Mouse (Mus musculus) liver, embryonic 12.5 days (tissue): ENCODE results near the gene Mkrn2os. TPM values are rescaled to one million over a fixed set of nuclear protein-coding genes. Genes with fewer than 3 reads are reported as not detected.

Experiments used
- ATAC-seq: fragments of 200-750 bp; cut with Nextera tagmentation; 2 replicates; pipeline ENCODE4 v1.8.0; 2017; ENCODE audit warnings: moderate number of reproducible peaks, mild to moderate bottlenecking, moderate library complexity
- H3K27ac ChIP-seq: fragments of 300-500 bp; sonication (generic); 2 replicates; pipeline ENCODE4 v1.5.1; 2016; ENCODE audit warnings: mild to moderate bottlenecking
- H3K27me3 ChIP-seq: fragments of 300-500 bp; sonication (generic); replicated peaks from 2 replicates; pipeline ENCODE4 v1.6.1; 2016; ENCODE audit warnings: mild to moderate bottlenecking, moderate library complexity
- H3K36me3 ChIP-seq: fragments of 300-500 bp; sonication (generic); 2 replicates; pipeline ENCODE4 v1.6.1; 2016; ENCODE audit warnings: mild to moderate bottlenecking, moderate library complexity
- H3K4me1 ChIP-seq: fragments of 300-500 bp; sonication (generic); 2 replicates; pipeline ENCODE4 v1.6.1; 2016
- H3K4me2 ChIP-seq: fragments of 300-500 bp; sonication (generic); 2 replicates; pipeline ENCODE4 v1.6.1; 2016; ENCODE audit warnings: mild to moderate bottlenecking, moderate library complexity
- H3K4me3 ChIP-seq: fragments of 300-500 bp; sonication (generic); 2 replicates; pipeline ENCODE4 v1.5.1; 2016; ENCODE audit warnings: mild to moderate bottlenecking, moderate library complexity
- H3K9ac ChIP-seq: fragments of 300-500 bp; sonication (generic); 2 replicates; pipeline ENCODE4 v1.6.1; 2016; ENCODE audit warnings: mild to moderate bottlenecking, moderate library complexity
- H3K9me3 ChIP-seq: fragments of 300-500 bp; sonication (generic); replicated peaks from 2 replicates; pipeline ENCODE4 v1.6.1; 2016; ENCODE audit warnings: mild to moderate bottlenecking, moderate library complexity
- WGBS: fragments of 180-500 bp; shearing (Covaris S2); methylation state at CpG from one replicate; pipeline ENCODE4 v1.1.7; 2016; ENCODE audit not compliant: insufficient replicate concordance; 5-methylcytosine and 5-hydroxymethylcytosine counted together
- polyA plus RNA-seq: library from polyadenylated mRNA; unstranded; fragments of >200 nt; fragmentation: Nextera tagmentation; extraction: Ambion mirVana; gene quantifications from 2 replicates; pipeline ENCODE4 v1.2.1, GENCODE M21; 2016

The Mkrn2os gene
- polyA plus RNA-seq, 1 experiment from 2014 or later, result 4.9 TPM

DNA sequence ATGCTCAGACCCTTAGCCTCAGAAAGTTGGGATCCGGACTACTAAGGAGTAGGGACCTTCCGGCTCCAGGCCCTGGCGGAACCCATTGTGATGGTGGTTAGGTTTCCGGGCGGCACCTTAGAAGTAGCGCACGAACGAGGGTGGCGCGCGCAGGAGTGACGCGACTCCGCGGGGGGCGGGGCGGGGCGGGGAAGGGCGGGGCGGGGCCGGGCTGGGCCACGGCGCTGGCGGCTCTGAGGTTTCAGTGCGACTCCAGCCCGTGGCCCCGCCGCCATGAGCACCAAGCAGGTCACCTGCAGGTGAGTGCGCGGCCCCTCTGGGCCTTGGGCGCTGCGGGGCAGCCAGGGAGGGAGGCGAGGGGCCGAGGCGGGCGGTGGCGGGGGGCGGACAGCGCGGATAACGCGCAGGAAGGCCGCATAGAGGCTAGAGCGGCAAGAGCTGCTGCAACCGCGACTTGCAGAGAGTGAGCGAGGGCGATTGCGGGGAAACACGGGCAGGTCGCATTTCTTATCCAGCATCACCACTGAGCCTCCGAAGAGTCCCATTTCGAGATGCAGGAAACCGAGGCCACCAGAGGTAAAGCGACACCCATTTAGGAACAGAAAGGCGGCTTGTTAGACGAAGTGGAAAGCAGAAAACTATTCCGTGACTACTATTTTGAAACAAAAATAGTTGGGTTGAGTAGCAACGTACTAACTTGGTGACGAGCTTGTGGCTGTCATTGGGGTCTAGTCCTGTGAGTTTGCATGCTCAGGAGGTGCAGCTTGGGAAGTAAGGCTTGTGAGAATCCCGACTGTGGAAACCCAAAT, 9.5 kb upstream of the Mkrn2os start, which contains the start of gene Mkrn2:
Gene Mkrn2, plus strand, starts transcription at position 188 of the 809 bp plus-strand sequence.
- H3K27me3 ChIP-seq, result no peaks in the 10 kb centered on the region
- peak within 1 kb of the TSS; percentile 90 for H3K4me3 ChIP-seq
- H3K9ac ChIP-seq, result peak within 1 kb of the TSS; percentile 86
- H3K27ac ChIP-seq, result peak within 1 kb of the TSS; percentile 88
- H3K4me2 ChIP-seq, result peak within 1 kb of the TSS; percentile 83
- H3K4me1 ChIP-seq, result peaks cover 16% of the 10 kb centered on the region
- peaks cover 5% of the 10 kb centered on the region; the same call in 1 of the 2 replicates for H3K9me3 ChIP-seq
- under 1% methylated on average over 60 of the region's 61 CpGs for WGBS
- H3K36me3 ChIP-seq, result peaks cover 15% of the 10 kb centered on the region; the same call in 1 of the 2 replicates
- peak; percentile 94 for ATAC-seq

DNA sequence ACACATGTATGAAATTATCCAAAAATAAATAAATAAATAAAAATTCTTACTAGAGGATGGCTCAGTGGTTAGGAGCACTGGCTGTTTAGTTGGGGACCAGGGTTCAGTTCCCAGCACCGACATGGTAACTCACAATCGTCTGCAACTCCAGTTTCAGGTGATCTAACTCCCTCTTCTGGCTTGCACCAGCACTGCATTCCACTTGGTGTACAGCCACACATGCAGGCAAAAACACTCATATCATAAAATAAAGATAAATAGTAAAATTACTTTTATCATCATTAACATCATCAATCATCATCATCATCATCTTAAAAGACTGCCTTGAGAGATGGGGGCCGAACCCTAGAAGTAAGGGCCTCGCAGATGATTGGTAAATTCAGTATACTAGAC, 8.9 kb upstream of the Mkrn2os start:
- H3K36me3 ChIP-seq, result peaks cover 11% of the 10 kb centered on the region; the same call in 1 of the 2 replicates
- H3K9me3 ChIP-seq, result peaks cover 5% of the 10 kb centered on the region; the same call in 1 of the 2 replicates
- H3K4me1 ChIP-seq, result peaks cover 16% of the 10 kb centered on the region
- ATAC-seq, result no peak
- no peak overlapping the region for H3K27ac ChIP-seq
- H3K27me3 ChIP-seq, result no peaks in the 10 kb centered on the region
- H3K4me3 ChIP-seq, result peak overlapping the region; percentile 90
- H3K9ac ChIP-seq, result no peak overlapping the region
- WGBS, result 62% methylated on average over 4 of the region's 4 CpGs
- peak overlapping the region; percentile 83 for H3K4me2 ChIP-seq

DNA sequence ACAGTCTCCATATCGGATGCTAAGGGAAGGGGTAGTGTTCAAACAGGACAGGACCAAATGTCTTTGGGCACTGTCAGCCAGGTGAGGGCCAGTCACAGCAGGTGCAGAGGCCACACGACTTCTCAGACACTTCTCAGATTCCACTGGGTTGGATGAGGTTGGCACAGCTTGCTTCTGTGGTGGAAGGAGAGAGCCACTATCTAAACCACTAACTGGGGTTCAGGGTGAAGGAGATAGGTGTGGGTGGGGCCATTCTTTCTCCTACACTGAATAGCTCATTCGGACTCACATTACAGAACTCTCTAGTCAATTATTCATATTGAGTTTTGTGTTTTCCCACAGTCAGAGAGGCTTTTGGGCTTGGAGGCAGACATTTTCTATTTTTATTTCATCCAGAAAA, 3.3 kb upstream of the Mkrn2os start:
- WGBS, result 48% methylated on average over 3 of the region's 3 CpGs
- no peaks in the 10 kb centered on the region for H3K36me3 ChIP-seq
- H3K4me3 ChIP-seq, result no peak overlapping the region
- H3K27me3 ChIP-seq, result no peaks in the 10 kb centered on the region; the same call in 1 of the 2 replicates
- H3K4me2 ChIP-seq, result no peak overlapping the region
- no peak for ATAC-seq
- H3K27ac ChIP-seq, result no peak overlapping the region
- H3K9me3 ChIP-seq, result no peaks in the 10 kb centered on the region
- H3K4me1 ChIP-seq, result no peaks in the 10 kb centered on the region
- no peak overlapping the region for H3K9ac ChIP-seq

DNA sequence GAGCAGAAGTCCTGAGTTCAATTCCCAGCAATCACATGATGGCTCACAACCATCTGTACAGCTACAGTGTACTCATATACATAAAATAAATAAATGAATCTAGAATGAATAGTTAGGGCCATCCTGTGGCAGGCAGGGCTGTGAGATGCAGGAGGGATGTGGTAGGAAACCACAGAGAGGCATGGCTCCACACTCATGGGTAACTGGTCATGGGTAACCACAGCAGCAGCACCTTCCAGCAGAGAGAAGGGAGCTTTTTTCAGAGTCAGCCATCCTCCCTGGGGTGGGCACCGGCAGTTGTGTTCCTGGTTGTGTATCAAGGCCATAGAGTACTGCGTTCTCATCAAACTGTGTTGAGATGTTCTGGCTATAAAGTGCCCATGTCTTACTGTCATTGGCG, 2.1 kb upstream of the Mkrn2os start:
- H3K27ac ChIP-seq, result no peak overlapping the region
- H3K4me1 ChIP-seq, result no peaks in the 10 kb centered on the region; the same call in 1 of the 2 replicates
- WGBS, result 42% methylated on average over 3 of the region's 3 CpGs
- H3K9me3 ChIP-seq, result no peaks in the 10 kb centered on the region
- H3K4me2 ChIP-seq, result no peak overlapping the region
- H3K36me3 ChIP-seq, result no peaks in the 10 kb centered on the region
- no peak for ATAC-seq
- H3K4me3 ChIP-seq, result no peak overlapping the region
- no peak overlapping the region for H3K9ac ChIP-seq
- H3K27me3 ChIP-seq, result no peaks in the 10 kb centered on the region; the same call in 1 of the 2 replicates

DNA sequence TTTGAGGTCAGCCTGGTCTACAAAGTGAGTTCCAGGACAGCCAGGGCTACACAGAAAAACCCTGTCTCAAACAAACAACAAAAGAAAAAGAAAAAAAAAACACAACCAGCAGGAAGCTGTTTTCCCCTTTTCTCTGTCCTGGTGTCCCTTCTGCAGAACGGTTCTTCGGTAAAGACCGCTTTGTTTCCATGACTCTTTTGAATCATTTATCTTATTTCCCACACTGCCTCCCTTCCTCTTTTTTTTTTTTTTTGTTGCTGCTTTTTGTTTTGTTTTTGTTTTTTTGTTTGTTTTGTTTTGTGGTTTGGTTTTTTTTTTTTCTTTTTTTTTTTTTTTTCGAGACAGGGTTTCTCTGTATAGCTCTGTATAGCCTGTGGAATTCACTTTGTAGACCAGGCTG, 876 bp upstream of the Mkrn2os start:
- H3K4me2 ChIP-seq, result no peak overlapping the region
- H3K27me3 ChIP-seq, result no peaks in the 10 kb centered on the region; the same call in 1 of the 2 replicates
- H3K4me1 ChIP-seq, result no peaks in the 10 kb centered on the region; the same call in 1 of the 2 replicates
- H3K36me3 ChIP-seq, result no peaks in the 10 kb centered on the region
- H3K9ac ChIP-seq, result no peak overlapping the region
- no peak for ATAC-seq
- 49% methylated on average over 4 of the region's 4 CpGs for WGBS
- H3K9me3 ChIP-seq, result no peaks in the 10 kb centered on the region
- H3K4me3 ChIP-seq, result no peak overlapping the region
- no peak overlapping the region for H3K27ac ChIP-seq

DNA sequence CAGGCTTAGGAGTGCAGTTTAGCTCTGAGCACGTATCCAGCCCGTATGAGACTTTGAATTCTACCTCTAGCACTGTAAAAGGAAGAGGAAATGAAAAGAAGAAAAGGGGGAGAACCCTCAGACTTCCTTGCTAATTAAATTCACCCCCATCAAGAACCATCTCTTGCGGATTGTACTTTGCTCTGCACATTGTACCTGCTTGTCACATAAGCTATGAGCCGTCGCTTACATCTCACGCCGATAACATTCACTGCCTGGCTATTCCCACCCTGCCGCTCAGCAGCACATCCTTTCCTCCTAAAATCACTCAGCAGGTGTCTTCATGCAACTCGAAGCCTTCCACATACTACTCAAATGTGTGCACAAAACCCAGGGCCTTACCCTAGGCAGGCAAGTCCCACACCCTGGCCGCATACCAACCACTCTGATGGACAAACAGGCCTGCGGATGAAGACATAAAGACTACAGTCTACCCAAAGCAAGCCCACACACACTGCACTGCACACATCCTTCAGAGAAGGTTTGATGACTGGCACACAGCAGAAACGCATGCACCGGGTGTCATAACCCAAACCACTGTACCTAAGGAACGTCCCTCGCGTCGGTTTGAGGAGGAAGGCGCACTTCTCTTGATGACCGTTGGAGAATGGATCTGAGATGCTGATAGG, 550 bp downstream of the Mkrn2os start:
- Histone ChIP-seq H3K36me3 (no peaks in the 10 kb centered on the region), H3K4me2 (peak overlapping the region; percentile 26), H3K9ac (no peak overlapping the region), H3K27me3 (no peaks in the 10 kb centered on the region; the same call in 1 of the 2 replicates), H3K4me3 (peak overlapping the region; percentile 11; the same call in 1 of the 2 replicates), H3K4me1 (no peaks in the 10 kb centered on the region; the same call in 1 of the 2 replicates), H3K9me3 (no peaks in the 10 kb centered on the region), H3K27ac (no peak overlapping the region)
- ATAC-seq, result peak; percentile 44; the same call in 1 of the 2 replicates
- WGBS, result 80% methylated on average over 19 of the region's 19 CpGs

DNA sequence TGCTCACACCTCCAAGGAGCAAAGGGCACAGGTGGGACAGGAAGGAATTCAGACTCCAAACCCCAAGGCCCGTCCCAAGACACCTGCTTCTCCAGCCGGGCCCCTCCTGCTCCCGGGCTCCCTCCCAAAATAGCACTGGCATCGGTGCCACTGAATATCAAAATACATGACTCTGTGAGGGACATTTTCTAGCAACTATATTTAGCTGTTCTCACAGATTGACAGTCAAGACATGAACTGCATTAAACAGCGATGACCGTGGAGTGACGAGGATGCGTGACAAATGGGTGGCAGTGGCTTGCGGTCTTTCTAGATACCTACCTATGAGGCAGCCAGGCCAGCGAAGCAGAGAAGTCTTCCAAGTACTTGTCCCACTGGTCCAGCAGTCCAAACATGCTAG, 6.1 kb downstream of the Mkrn2os start:
- H3K4me2 ChIP-seq, result no peak overlapping the region
- WGBS, result 80% methylated on average over 10 of the region's 10 CpGs

DNA sequence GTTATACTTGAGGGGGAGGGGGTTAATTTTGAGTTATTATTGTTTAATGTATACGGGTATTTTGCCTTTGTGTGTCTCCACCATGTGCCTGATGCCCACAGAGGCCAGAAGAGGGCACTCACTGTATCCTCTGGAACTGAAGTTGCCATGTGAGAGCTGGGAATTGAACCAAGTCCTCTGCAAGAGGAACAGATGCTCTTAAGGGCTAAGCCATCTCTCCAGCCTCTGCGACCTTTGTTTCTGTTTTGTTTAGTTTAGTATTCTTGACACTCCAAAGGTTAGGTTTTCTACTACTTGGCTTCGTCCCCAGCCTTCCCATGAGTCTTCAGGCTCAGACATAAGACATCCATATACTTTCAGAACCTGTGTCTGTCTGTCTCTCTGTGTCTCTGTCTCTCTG, 8.2 kb downstream of the Mkrn2os start:
- Histone ChIP-seq H3K27me3 (no peaks in the 10 kb centered on the region), H3K9me3 (no peaks in the 10 kb centered on the region), H3K4me3 (no peak overlapping the region), H3K4me2 (no peak overlapping the region), H3K9ac (no peak overlapping the region), H3K36me3 (peaks cover 7% of the 10 kb centered on the region), H3K27ac (no peak overlapping the region), H3K4me1 (0 out of 2 replicates have a peak, but pooled peaks cover 3% of the 10 kb centered on the region)
- 65% methylated on average over 3 of the region's 3 CpGs for WGBS
- no peak for ATAC-seq

More for the DNA sequence above, 6.1 kb downstream of the Mkrn2os start:
- Histone ChIP-seq H3K4me1 (peaks cover 3% of the 10 kb centered on the region; the same call in 1 of the 2 replicates), H3K27ac (no peak overlapping the region), H3K9ac (no peak overlapping the region), H3K36me3 (no peaks in the 10 kb centered on the region), H3K27me3 (no peaks in the 10 kb centered on the region), H3K4me3 (no peak overlapping the region), H3K9me3 (no peaks in the 10 kb centered on the region)
- ATAC-seq, result no peak

DNA sequence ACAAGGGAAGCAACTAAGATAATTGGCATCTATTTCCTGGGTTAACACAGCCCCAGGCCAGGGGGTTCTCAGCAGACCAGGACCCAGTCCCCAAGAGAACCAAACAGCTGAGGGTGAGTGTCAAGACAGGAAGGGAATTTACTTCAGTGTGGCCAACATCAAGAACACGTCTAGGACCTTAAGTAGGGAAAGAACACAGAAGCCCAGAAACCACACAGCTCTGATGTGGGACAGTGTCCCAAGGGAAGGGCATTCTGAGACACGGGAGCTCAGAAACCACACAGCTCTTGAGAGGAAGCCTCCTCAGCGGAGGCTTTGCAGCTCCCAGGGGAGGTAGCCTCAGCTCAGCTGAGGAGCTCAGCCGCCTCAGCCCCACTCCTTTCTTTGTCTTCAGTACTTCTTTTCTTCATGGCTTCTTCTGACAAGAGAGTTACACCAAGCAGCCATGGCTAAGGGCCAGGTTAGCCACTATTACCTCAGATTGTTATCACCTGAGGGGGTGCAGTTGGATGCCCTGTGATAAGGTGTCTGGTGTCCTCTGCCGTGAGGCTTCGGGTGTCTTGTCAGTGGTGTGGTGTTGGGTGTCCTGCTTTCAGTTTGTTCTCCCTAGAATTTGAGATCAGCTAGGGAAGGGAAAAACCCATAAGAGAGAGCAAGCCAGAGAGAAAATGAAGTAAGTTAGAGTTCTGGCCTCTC, 8.8 kb downstream of the Mkrn2os start:
- ATAC-seq, result no peak
- H3K9ac ChIP-seq, result no peak overlapping the region
- no peak overlapping the region for H3K4me2 ChIP-seq
- H3K4me3 ChIP-seq, result no peak overlapping the region
- H3K9me3 ChIP-seq, result no peaks in the 10 kb centered on the region
- H3K4me1 ChIP-seq, result 0 out of 2 replicates have a peak, but pooled peaks cover 3% of the 10 kb centered on the region
- H3K27ac ChIP-seq, result no peak overlapping the region
- peaks cover 13% of the 10 kb centered on the region for H3K36me3 ChIP-seq
- H3K27me3 ChIP-seq, result no peaks in the 10 kb centered on the region
- 38% methylated on average over 6 of the region's 6 CpGs for WGBS

DNA sequence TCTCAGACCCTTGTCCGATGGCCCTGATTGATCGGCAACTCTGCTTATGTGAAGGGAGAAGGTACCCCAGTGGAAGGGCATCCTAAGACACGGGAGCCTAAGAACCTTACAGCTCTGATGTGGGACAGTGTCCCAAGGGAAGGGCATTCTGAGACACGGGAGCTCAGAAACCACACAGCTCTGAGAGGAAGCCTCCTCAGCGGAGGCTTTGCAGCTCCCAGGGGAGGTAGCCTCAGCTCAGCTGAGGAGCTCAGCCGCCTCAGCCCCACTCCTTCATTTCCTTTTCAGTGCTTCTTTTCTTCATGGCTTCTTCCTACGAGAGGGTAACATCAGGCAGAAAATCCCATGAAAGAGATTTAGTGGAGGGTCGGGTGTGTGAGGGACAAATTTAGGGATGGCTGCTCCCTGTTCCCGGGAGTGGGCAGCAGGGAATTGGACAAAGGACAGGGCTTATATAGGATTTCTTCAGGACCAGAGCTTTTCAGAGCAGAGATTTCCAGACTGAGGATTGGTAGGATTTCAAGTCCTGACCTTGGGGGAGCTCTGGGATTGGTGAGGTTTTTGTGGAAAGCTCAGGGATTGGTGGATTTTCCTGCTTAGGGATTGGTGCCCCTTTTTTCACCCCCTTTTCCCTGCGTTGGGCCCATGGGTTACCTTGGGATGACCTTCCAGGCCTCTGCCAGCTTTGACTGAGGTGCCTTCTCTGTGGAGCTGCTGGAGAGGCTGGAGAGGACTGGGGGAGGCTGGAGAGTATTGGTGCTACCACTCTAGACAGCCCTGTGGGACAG, 9.9 kb downstream of the Mkrn2os start:
- Histone ChIP-seq H3K4me1 (0 out of 2 replicates have a peak, but pooled peaks cover 3% of the 10 kb centered on the region), H3K4me3 (no peak overlapping the region), H3K9ac (no peak overlapping the region), H3K27me3 (no peaks in the 10 kb centered on the region), H3K4me2 (no peak overlapping the region), H3K27ac (no peak overlapping the region), H3K9me3 (no peaks in the 10 kb centered on the region), H3K36me3 (peaks cover 24% of the 10 kb centered on the region)
- WGBS, result 64% methylated on average over 10 of the region's 10 CpGs
- ATAC-seq, result no peak

DNA sequence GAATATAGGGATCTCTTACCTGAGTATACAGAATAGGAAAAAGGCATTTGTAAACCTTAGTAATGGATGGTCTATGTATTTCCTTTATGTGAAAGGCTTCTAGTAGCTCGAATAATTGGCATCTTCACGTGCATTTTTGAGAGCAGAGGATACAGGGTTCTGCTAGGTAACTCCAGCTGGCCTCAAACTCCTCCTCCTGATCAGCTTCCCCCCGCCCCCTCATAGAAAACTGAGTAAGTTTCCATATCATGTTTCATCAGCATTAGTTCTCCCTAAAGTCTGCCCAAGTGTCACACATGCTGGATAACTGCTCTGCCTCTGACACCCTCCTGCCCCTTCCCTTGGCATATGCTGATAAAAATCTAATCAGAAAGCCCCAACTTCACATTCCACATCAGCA, 11.6 kb downstream of the Mkrn2os start:
- H3K4me2 ChIP-seq, result no peak overlapping the region
- H3K9me3 ChIP-seq, result no peaks in the 10 kb centered on the region
- H3K4me1 ChIP-seq, result 0 out of 2 replicates have a peak, but pooled peaks cover 3% of the 10 kb centered on the region
- H3K27me3 ChIP-seq, result no peaks in the 10 kb centered on the region
- peaks cover 41% of the 10 kb centered on the region for H3K36me3 ChIP-seq
- H3K4me3 ChIP-seq, result no peak overlapping the region
- H3K9ac ChIP-seq, result no peak overlapping the region
- no peak overlapping the region for H3K27ac ChIP-seq
- 72% methylated on average over 3 of the region's 3 CpGs for WGBS
- no peak for ATAC-seq
